Mouse (Mus musculus) cerebellum, adult 18-20 months (tissue): Measurements from ENCODE around the gene Cops9.
A peak's percentile ranks its signal among the peaks of the same experiment; 100 is the strongest.

Source experiments
- DNase-seq, 2 experiments: peaks; one replicate each; pipeline ENCODE4 v3.0.0; 2021

The Cops9 gene

GRCm38 (mm10) chr1:92646601-92647000, 4.8 kb upstream of the Cops9 start:
- DNase-seq = no peak

DNA sequence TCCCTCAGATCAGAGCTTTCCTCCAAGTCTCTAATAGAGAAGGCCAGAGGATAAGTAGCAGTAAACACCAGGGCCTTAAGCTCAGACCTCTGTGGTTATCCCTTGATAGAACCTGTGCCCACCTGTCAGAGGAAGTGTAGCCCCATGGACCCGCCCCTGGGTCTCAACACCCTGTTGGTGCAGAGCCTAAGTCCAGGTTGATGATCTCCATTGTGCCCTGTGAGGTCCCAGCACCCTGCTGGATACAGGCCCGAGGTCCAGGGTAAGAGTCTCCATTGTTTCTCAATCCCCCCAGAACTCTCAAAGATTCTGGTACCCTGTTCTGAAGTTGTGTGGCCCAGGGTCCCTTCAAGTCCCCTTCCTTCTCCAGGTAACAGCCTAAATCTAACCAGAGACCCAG, 4.3 kb upstream of the Cops9 start:
- DNase-seq = no peak

- no peak for DNase-seq
Observed at GRCm38 (mm10) chr1:92644916-92645315, 3.1 kb upstream of the Cops9 start.

- no peak for DNase-seq
Observed at GRCm38 (mm10) chr1:92643691-92644090, 1.9 kb upstream of the Cops9 start.

GRCm38 (mm10) chr1:92640393-92640792, 1.4 kb downstream of the Cops9 start:
- DNase-seq = no peak

GRCm38 (mm10) chr1:92638736-92639135, 3.0 kb downstream of the Cops9 start:
- DNase-seq = no peak

DNA sequence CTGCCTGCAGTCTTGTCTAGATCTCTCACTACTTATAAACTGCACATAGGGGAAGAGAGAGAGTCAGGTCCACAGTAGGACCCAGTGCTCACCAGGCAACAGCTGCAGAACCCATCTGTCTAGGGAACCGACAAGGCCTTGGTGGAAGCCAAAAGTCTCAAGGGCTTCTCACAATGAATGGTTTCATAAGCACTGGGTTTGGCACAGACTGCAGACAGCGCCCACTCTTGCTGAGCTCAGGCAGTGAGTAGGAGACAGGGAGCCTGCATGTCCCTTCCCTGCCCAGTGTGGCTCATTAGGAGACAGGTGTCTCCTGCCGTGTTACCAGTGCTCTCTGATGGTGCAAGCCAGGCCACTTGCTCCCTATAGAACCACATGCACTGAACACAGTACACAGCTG, 3.6 kb downstream of the Cops9 start:
- no peak for DNase-seq

- DNase-seq = no peak
Observed at GRCm38 (mm10) chr1:92637501-92638172, 4.1 kb downstream of the Cops9 start.

DNA sequence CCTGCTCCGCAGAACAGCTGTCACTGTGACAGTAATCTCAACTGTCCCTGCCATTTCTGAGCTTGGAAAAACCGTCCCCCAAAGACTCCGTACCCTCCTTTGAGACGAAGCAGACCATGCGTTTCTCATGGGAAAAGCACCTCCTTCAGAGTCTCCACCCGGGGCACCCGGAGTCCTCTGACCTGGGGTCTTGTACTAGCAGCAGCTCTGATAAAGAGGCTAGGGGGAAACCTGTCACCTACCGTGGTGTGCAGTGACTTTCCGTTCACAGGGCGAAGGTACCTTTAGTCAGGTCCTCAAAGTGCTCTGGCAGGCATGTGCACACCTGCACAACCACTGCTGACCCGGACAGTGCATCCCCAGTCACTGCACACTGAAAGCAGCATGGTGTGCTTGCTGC, 5.1 kb downstream of the Cops9 start:
- DNase-seq = no peak

- no peak for DNase-seq
Observed at GRCm38 (mm10) chr1:92636015-92636414, 5.8 kb downstream of the Cops9 start.

GRCm38 (mm10) chr1:92634976-92635599, 6.7 kb downstream of the Cops9 start:
- no peak for DNase-seq

DNA sequence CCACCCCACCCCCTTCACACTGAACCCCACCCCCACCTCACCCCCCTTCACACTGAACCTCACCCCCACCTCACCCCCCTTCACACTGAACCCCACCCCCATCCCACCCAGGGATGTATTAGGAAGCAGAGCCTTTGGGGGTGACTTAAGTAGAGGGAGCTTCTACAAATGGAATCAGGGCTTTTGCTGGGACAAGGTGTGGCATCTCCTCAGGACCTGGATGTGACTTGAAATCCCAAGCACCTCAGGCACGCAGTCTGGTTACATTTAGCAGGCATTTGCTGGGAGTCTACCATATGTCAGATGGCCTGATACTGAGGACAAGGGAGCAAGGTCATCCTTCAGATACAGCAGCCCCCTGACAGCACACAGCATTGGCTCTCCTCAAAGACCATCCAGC, 7.2 kb downstream of the Cops9 start:
- no peak for DNase-seq

GRCm38 (mm10) chr1:92633726-92634125, 8.1 kb downstream of the Cops9 start:
- no peak for DNase-seq

GRCm38 (mm10) chr1:92632948-92633347, 8.8 kb downstream of the Cops9 start:
- no peak for DNase-seq

- no peak for DNase-seq
Observed at GRCm38 (mm10) chr1:92632196-92632595, 9.6 kb downstream of the Cops9 start.

GRCm38 (mm10) chr1:92628227-92628626, 13.6 kb downstream of the Cops9 start:
- no peak for DNase-seq

GRCm38 (mm10) chr1:92618360-92618759, 23.4 kb downstream of the Cops9 start:
- no peak for DNase-seq

GRCm38 (mm10) chr1:92617488-92617887, 24.3 kb downstream of the Cops9 start, which contains the start of gene Olfr12:
Olfr12 (plus strand) TSS chr1:92617788.
- no peak for DNase-seq

DNA sequence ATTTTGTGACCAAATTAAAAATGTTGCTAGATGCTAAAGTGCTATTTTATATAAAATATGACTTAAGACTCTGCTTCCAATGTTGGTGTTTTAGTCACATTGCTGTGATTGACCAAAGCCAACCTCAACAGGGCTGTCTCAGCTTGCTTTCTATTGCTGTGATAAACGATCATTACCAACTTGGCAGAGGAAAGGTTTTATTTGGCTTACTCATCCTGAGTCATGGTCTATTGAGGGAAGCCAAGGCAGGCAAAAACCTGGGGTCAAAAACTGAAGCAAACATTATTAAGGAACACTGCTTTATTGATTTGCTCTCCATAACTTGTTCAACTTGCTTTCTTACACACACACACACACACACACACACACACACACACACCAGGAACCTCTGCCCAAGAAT, 25.7 kb downstream of the Cops9 start:
- DNase-seq = no peak

GRCm38 (mm10) chr1:92614516-92614915, 27.3 kb downstream of the Cops9 start:
- no peak for DNase-seq

DNA sequence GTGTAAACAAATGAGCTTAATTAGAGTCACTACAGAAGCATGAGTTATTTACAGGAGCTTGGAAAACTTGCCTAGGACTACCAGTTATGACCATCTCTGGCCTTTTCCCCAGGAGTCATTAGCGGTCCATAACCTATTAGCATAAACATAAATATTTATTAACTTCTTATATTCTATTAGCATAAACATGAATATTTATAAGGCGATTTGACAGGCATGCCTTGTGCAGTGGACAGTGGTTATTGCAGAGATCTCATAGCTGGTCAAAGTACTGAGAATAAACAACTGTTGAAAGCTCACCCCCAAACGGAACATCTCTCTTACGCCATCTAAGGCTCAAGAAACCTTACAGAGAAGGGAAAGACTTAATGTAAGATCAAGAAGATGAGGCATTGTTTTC, 28.6 kb downstream of the Cops9 start:
- no peak for DNase-seq

GRCm38 (mm10) chr1:92611008-92611407, 30.8 kb downstream of the Cops9 start:
- DNase-seq = peak; percentile 57 to 73

DNA sequence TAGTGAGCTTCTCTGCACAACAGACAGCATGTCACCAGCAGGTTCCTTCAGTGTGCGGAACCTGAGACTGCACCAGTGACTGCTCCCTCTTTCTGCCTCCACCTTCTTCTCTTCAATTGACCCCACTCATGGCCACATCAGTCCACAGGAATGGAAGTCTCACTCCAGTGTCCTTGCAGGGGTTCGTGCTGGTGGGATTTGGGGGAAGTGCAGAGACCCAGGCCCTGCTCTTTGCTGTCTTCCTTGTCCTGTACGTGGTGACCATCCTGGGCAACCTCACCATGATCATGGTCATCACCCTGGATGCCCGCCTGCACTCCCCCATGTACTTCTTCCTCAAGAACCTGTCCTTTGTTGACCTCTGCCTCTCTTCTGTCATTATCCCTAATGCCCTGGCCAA, 34.1 kb downstream of the Cops9 start:
- no peak for DNase-seq

DNA sequence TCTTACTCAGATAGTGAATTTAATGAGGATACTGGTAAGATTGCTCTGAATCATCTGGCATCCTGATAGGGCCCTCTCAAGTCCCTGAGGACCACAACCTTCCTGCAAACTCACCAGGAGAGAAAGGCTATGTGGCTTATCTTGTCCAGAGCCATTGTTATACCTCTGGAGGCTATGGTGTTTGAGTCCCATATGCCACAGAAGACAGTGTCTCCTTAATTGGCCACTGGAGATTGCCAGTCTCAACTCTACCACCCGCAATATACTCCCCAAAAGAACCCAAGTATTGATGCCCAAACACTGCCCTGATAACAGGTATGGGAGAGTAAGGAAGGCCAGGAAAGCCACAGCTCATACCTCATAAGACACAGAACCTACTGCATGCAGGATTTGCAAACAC, 36.3 kb downstream of the Cops9 start, which contains the start of gene Olfr1410:
Gene Olfr1410, plus strand, starts transcription at position 301 of the 400 bp plus-strand sequence.
- no peak for DNase-seq

DNA sequence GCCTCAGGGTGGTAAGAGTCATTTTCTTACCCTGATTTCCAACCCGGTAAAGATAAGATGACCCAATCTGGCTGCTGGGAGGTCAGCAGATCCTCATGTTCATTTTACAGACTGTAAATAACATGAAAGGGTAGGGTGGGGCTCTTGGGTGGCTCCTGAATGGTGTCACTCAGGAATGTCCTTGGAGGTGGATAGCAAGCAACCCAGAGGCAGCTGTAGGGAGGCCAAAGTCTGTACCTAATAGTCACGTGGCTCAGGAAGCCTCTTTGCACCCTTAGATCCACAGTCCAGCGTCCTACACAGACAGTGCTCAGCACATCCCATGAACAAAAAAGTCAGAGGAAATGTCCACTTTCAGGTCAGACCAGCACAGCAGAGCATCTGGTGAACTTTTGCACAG, 45.8 kb downstream of the Cops9 start:
- no peak for DNase-seq
